Mouse (Mus musculus): Measurements from ENCODE around the gene Spink8.
"Not testable (repeated sequence)": the region's sequence is repeated elsewhere in the genome, so short reads cannot be mapped to it uniquely, and the experiment has no call there.

Gene Spink8

DNA sequence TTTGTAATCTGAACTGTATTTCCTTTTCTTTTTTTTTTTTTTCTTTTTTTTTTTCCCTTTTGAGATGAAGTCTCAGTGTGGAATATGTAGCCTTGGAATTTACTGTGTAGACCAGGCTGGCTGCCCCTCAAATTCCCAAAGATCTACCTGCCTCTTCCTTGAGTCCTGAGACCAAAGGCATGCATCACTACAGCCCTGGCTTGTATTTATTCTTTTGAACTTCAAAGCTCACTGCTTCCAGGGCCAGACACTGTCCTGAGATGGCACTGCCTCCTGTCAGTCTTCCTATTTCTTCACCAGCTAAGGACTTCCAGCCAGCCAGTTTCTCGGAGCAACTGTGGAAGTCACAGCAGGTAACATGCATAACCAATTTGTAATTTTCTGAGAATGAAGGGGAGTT is at the start of gene Spink8:
Gene Spink8 (plus strand): TSS at position 301 of the 400 bp plus-strand sequence.
- no peak for DNase-seq (ENCODE audit: extremely low spot score, low spot score)

DNA sequence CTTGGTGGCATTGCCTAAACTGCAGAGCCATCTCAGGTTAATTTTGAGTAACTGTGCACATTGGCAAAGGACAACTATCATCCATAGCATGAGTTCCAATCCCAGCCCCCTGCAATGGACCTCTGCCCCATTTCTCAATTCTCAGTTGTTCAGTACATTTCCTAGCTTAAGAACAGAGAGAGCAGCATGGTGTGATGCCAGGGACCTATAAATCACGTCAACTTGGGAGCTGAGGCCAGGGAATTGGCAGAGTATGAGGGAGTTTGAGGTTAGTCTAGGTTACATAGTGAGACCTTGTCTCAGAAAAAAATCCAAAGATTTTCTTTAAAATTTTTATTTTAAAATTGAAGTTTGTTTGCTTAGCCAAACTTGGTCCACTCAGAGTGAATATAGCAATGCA is 45.2 kb upstream of the Spink8 start:
- not testable (repeated sequence) for DNase-seq (ENCODE audit: extremely low spot score, low spot score)

DNA sequence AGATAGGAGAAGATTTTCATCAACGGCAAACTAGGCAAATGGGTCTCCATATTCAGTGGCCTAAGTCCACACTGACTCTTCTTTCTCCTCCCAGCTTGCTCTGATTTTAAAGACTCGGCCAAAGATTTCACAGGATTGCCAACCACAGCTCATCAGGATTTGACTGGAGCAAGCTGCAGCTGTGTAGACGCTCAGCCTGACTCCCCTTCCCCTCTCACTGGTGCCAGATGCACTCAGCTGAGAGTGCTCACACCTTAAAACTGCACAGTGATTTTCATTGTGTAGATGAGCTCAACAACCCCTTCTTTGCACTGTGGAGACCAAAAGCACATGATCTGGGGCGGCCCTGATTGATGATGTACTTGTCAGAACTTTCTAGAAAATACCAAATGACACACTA is 21.5 kb upstream of the Spink8 start, which contains the start of gene Fbxw27:
Gene Fbxw27 (minus strand): TSS at position 101 of the 400 bp plus-strand sequence.
- not testable (repeated sequence) for DNase-seq (ENCODE audit: extremely low spot score, low spot score)

DNA sequence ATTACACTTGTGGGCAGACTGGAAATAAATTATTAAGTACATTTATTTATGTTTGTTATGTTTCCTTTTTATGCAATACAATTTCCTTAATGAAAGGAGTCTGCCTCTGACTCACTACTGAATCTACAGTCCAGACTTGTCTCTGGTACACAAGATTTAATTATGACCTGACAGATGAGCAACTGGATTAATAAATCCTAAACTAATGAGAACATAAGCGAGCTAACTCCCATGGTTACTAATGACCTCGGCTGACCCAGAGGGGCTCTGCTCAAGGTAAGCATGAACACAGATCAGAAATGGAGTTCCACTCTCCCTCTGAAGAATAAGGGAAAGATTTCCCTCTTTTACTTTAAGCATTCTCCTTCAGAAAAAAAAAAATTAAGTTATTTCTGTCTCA is 16.9 kb upstream of the Spink8 start:
- DNase-seq (ENCODE audit: extremely low spot score, low spot score): no peak

DNA sequence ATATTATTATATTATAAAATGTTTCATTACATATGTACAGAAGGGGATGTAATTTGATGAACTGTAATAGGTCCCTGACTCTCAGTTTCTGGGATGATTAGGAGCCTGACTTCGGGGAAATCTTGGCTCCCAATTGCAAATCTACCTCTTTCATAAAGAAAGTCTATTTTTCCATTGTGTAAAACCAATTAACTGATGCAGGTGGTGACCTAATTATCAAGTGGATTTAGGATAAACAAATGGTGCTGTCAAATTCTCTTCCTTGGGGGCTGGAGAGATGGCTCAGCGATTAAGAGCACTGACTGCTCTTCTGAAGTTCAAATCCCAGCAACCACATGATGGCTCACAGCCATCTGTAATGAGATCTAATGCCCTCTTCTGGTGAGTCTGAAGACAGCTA is 16.3 kb upstream of the Spink8 start:
- DNase-seq (ENCODE audit: extremely low spot score, low spot score): no peak

DNA sequence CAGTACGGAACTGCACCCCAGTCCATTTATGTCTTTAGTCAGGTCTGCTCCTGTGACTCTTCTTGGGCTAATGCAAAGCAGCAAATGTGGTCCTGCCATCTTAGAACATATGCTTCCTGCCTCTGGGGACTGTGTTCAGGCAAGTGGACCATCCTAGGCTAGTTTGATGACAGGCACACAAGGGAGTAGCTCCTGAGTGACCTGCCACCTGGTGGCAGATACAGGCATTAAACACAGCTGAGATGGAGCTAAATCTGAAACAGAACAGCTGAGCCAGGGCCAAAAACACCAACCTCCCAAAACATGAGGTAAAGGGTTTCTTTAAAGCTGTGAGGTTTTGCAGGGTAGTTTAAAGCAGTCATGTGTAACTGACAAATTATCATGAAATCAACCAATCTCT is 14.0 kb upstream of the Spink8 start:
- peak; percentile 19 for DNase-seq (ENCODE audit: extremely low spot score, low spot score)

DNA sequence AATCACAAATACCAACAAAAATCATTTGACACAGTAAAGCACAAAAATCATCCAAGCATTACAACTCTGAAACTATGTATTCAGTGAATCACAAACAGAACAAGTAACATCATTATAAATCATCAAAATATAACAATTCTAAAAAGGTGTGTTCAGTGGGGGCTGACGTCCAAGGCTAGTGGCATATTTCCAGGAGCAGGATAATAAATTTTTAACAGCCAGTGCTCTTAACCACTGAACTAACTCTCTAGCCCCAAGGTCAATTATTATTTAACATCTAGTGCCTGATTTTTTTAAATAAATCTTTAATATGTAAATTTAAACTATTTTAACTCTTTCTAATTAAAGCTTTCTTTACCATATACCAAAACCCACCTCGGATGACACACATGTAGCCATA is 6.5 kb upstream of the Spink8 start:
- not testable (repeated sequence) for DNase-seq (ENCODE audit: extremely low spot score, low spot score)

DNA sequence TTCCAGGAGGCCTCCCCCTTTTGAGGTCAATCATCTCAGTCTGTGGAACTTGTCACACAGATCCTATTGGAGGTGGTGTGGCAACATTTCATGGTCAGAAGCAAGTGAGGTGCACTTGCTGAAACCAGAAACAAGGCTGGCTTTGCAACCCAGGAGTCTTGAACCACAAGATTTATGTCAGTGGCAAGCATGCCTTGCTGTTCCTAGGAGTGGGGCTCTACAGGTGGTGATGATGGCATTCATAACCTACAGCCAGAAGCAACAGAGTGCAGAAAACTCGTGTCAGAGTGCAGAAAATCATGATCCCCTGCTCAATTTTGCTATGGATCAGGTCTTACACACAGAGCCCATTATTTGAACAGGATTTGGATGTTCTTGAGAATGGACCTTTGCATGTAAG is 5.8 kb upstream of the Spink8 start:
- no peak for DNase-seq (ENCODE audit: extremely low spot score, low spot score)

DNA sequence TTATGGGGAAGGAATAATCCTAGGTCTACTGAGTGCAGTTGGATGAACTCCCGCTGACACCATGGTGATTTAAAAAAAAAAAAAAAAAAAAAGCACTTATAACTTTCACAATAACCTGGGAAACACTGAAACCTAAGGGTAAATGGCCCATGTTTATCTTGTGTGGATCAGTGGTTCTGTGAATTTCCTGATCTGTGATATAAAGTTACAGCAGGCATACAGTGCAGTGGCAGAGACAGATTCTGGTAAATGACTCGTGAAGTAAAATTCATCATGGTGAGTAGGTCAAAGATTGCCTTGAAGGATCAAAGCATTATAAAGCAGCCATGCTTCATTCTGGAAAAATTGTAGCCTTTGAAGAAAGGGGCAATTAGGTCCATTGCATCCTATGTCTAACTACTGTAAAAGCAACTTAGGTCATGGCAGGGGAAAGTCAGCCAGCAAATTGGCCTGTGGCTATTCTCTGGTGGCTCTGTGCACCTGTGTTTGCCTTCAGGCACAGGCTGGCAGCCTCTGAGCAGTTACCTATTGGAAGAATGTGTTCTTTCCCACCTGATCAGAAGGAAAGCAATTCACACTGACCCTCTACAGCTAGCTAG is 5.3 kb upstream of the Spink8 start:
- no peak for DNase-seq (ENCODE audit: extremely low spot score, low spot score)

DNA sequence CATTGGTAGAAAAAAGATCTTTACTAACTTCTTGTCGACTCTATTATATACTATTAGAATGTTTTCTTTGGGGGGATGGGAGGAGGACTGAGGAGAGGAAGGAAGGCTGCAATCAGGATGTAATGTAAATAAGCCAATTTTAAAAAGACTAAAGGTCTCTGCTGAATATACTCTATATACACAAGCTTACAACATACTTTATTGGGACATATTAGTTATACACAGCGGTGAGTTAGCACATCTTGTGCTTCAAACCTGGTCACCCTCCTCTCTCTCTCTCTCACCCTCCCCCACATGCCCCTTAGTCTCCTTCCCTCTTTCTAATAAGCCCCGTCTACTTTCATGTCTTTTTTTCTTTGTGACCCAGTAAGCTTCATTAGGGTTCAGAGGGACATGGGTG is 4.2 kb upstream of the Spink8 start:
- DNase-seq (ENCODE audit: extremely low spot score, low spot score): no peak

DNA sequence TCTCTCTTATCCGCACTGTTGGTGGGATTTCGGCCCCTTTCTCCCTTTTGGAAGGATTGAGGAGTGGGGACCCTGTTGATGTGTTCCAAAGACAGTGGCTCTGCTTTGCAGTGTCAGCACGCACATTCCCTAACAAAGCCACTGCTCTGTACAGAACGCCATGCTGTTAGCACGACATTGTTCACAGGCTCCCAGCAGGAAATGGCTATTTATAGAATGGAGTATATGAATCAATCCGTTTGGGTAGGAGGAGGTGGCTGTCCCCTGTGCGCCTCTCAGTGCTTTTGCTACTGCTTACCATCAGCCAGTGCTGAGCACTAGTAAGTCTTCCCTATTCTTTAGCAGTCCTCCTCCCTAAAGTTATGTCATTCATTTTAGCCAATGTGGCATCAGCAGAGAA is 1.3 kb downstream of the Spink8 start:
- no peak for DNase-seq (ENCODE audit: extremely low spot score, low spot score)

DNA sequence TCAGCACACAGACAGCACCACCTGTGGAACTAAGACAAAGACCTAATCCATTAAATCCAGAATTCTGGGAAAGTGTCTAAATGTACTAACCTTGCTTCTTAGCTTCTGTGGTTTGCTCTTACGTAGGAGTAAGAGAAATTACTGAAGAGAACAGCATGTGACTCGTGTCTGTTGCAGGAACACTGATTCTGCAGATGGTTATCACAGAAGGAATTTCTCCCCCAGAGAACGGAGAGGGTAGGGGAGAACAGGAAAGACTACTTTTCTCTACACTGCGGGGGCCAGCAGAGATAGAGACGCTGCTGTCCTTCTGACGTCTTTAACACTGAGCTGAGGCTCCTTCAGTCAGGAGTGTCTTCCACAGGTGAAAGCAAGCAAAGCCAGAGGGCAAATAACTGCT is 4.3 kb downstream of the Spink8 start:
- no peak for DNase-seq (ENCODE audit: extremely low spot score, low spot score)

DNA sequence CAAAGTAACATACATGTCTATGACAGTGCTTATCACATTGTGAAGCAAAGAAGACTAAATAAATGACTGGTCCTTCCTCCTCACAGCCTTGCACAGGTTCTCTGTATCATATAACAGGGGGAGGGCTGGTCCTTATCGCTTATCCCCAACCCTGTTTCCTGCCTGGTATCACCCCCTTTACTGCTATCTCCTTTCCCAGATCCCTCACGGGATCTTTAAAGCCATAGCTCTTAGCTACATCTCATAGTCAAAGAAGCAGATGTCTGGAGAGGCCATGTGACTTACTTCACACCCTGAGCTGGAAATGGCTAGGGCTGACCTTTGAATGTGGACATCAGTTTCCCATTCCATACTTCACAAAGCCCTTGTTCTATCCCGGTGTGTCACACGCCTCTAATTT is 13.7 kb downstream of the Spink8 start:
- no peak for DNase-seq (ENCODE audit: extremely low spot score, low spot score)

DNA sequence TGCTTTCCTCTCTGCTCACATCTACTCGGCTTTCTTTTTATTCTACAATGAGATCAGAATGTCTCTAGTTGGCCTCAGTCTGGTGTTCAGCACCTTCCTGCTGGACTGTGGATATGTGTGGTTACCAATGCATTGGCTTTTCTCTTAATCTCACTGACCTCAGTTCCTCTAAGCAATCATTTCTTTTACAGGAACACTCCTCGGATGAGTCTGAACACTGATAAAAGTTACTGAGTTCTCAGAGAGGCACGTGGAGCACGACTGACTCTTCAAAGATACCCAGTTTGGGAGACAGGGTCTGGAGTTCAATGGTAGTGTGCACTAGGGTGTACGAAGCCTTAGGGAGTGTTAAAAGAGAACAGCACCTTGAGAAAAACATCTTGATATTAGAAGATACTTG is 14.1 kb downstream of the Spink8 start:
- no peak for DNase-seq (ENCODE audit: extremely low spot score, low spot score)

DNA sequence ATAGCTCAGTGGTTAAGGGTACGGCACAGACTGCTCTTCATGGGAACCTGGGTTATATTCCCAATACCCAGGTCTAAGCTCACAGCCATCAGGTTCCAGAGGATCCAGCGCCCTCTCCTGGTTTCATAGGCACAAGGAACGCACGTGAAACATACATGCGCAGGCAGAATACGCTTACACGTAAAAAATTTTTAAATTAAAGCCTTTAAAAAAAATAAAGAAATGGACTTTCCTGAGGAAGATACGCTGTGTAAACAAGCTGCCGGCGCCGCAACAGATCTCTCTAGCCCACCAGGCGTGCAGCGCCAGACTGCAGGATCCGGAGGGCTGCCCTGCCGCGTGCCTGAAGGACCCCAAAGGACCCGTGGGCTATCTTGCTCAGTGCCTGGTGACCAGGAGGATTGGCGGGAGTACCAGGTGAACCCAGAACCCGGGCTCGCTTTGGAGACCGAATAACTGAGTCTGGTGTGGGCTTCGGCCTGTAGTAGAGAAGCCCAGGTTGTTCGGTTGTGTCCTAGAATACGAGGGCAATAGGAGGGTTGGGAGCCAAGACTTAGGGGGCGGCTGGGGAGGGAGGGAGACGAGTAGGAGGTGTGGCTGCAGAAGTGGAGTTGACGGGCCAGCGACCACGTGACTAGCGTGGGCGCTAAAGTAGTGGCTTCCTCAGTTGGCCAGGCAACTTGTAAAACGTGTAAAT is 20.5 kb downstream of the Spink8 start, which contains the start of gene Nme6:
Gene Nme6 (plus strand): TSS at position 359 of the 697 bp plus-strand sequence.
- DNase-seq (ENCODE audit: extremely low spot score, low spot score): peak; percentile 97

DNA sequence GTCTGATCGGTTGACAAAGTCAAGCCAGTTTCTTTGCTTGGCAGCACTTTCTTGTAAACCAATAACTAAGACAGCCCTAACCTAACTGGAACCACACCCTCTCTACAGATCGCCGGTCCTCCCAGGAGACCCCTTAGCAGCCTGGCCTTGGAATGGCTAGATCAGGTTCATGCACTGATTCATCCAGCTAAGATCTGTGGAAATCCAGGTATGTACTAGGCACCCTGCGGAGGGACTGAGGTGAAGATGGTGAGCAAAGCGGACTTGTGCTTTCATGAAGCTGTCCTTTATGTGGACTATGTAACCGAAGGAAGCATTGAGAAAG is 21.0 kb downstream of the Spink8 start:
- DNase-seq (ENCODE audit: extremely low spot score, low spot score): no peak

DNA sequence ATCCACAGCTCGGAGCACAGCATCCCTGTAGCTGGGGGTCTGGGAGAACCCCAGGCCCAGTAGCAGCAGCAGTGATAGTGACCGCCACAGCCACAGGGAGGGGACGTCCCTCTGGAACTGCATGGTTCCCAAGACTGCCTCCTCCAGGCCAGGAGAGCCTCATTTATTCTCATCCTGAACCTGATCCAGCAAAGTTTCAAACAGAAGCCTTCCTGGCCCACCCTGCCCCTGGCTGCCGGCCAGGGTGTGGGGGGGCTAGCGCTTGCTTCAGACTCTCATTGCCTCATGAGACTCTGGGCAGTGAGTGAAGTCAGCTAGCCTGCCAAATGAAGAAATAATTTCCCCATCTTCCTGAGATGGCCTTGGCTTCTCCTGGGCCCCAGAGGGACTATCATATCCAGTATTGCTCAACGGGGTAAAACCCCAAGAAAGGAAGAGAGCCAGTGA is 37.3 kb downstream of the Spink8 start, which contains the start of gene Camp:
Gene Camp (minus strand): TSS at position 306 of the 447 bp plus-strand sequence.
- no peak for DNase-seq (ENCODE audit: extremely low spot score, low spot score)

DNA sequence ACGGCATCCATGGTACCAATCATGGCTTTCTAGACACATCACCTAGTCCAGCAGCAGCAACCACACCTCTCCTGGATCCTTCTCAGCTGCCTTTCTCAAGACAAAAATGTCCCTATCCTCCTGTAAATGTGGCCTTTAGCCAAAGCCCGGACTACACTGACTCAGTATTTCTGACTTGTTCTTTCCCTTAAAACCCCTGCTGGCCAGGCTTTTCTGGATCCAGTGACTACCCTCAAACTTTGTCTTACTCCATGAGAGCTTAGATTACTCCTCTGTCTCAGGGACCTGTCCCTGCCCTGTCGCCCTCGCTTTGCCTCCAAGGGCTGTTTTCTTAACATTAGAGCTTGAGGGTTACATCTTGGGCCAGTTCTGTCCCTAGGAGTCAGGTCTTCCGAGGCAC is 38.0 kb downstream of the Spink8 start:
- no peak for DNase-seq (ENCODE audit: extremely low spot score, low spot score)

DNA sequence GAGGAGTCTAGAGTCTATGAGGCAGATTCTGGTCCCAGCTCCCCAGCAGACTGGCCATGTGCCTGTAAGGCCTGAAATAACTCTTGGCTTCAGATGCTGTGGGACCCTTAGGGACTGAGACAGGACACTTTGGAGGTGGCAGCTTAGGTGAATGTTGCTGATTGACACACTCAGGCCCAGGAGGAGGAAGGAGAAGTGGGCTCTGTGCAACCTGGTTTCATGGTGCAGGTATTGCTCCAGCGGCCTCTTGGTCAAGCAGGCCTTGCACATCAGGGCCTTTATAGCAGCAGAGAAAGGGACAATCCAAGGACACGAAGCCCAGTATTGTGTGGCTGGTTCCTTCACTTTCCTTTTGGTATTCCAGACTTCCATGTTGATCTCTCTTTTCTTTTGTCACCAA is 42.3 kb downstream of the Spink8 start:
- no peak for DNase-seq (ENCODE audit: extremely low spot score, low spot score)

DNA sequence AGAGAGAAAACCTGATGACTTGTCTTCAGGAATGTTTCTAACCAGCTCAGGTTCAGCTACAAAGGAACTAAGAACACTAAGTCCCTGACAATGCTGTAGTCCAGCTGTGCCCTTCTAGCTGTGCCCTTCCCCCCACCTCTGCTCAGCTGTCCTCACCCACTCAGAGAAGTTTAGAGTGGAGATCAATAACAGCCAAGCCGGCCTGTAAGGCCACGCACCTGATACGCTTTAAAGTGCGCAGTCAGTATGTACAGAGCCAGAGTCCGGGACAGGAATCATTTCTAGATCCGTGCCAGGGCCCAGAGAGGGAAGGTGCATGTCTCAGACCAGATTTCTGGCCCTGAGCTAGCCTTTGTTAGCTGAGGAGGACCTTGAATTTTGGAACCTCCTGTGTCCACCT is 43.9 kb downstream of the Spink8 start:
- no peak for DNase-seq (ENCODE audit: extremely low spot score, low spot score)

DNA sequence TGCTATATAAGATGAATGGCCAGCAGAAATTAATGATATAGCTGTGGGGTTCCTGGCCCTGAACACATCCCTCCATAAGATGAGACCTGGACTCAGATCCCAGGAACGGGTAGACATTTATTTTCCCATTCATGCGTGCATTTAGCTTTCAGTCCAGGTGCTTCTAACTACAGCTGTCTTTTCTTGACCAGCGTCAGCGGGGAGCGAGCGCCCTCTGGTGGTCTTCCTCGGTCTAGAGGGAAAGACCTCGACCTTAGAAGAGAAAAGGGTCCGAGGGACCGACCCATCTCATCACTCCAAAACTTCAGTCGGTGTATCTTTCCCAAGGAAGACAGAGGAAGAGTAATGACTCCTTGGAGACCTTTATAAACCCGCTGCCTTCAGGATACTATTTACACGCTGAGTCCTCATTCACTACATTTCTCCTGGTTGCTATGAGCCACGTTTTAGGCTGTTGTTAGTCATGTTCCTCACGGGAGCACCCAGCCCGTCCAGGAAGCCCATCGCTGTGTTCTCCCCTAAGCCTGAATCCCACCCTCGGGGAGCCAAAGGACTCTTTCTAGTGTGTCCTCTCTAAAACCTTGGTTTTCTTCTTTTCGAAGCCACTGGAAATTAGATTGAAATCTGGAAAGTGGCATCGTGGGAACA is 50.4 kb downstream of the Spink8 start:
- DNase-seq (ENCODE audit: extremely low spot score, low spot score): peak; percentile 90

DNA sequence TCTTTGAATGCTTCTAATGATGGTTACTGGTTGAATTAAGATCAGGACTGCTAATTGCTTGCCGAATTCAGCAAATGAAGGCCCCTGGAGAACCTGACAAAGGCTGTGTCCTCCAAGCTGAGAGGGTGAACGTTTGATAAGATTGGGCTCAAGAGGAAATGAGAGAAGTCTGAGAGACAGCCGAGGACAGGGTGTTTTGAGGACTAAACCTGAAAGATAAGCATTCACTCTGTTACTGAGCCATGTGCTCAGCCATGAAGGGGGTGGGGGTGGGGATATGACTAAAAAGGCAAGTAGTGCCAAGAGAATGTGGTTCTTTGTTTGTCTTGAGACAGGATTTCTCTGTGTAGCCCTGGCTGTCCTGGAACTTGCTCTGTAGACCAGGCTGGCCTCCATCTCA is 51.0 kb downstream of the Spink8 start:
- DNase-seq (ENCODE audit: extremely low spot score, low spot score): no peak

DNA sequence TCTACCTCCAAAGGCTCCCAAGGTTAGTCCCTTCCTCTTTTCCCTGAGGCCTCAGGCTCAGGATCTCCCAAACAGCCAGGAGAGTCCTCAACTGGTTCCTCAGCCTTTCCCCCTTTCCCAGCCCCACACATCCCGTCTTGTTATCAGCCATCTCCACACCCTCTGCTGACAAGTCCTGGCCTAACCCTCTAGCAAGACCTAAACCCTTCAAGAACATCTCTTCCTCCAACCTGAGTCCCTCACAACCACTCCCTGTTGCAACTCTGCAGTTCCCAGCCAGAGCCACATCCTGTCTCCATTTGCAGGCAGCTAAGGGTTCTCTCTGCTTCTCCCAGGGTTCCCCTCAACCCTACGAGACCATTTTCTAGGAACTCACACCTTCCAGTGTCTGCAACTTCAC is 54.1 kb downstream of the Spink8 start:
- no peak for DNase-seq (ENCODE audit: extremely low spot score, low spot score)

Data from neural tube, embryonic 10.5 days (tissue).